Mouse (Mus musculus) B cell, adult 2 months (primary cell): ENCODE data around the gene Garem2.

ENCODE experiments used
- DNase-seq, 2 experiments: peaks; one replicate each; pipeline ENCODE4 v3.0.0; 2022

Gene Garem2

GRCm38 (mm10) chr5:30112533-30113068 lies 7.6 kb downstream of the Garem2 start:
- no peak for DNase-seq

GRCm38 (mm10) chr5:30113881-30114760 lies 9.2 kb downstream of the Garem2 start:
- DNase-seq, result peak; percentile 61 to 64

- no peak for DNase-seq
Measured at GRCm38 (mm10) chr5:30114761-30115140, 9.8 kb downstream of the Garem2 start.

GRCm38 (mm10) chr5:30115718-30116117 lies 10.8 kb downstream of the Garem2 start:
- DNase-seq, result no peak

GRCm38 (mm10) chr5:30118018-30118417 lies 13.1 kb downstream of the Garem2 start:
- DNase-seq, result no peak

- DNase-seq, result no peak
Measured at GRCm38 (mm10) chr5:30119163-30119562, 14.2 kb downstream of the Garem2 start.

- no peak for DNase-seq
Measured at GRCm38 (mm10) chr5:30120106-30120505, 15.1 kb downstream of the Garem2 start.

GRCm38 (mm10) chr5:30122481-30122880 lies 17.5 kb downstream of the Garem2 start:
- no peak for DNase-seq

- peak; percentile 35 to 42 for DNase-seq
Measured at GRCm38 (mm10) chr5:30125587-30125986, 20.6 kb downstream of the Garem2 start.

GRCm38 (mm10) chr5:30126756-30127155 lies 21.8 kb downstream of the Garem2 start:
- no peak for DNase-seq

GRCm38 (mm10) chr5:30127921-30128597 lies 23.1 kb downstream of the Garem2 start:
- DNase-seq, result no peak

- no peak for DNase-seq
Measured at GRCm38 (mm10) chr5:30128680-30129079, 23.7 kb downstream of the Garem2 start.

- no peak for DNase-seq
Measured at GRCm38 (mm10) chr5:30131246-30131645, 26.3 kb downstream of the Garem2 start.

GRCm38 (mm10) chr5:30132173-30132572 lies 27.2 kb downstream of the Garem2 start:
- no peak for DNase-seq

- DNase-seq, result no peak
Measured at GRCm38 (mm10) chr5:30135711-30136231, 30.8 kb downstream of the Garem2 start.

GRCm38 (mm10) chr5:30137271-30137670 lies 32.3 kb downstream of the Garem2 start:
- no peak for DNase-seq

GRCm38 (mm10) chr5:30138193-30138592 lies 33.2 kb downstream of the Garem2 start:
- DNase-seq, result no peak

GRCm38 (mm10) chr5:30146526-30146925 lies 41.6 kb downstream of the Garem2 start:
- DNase-seq, result no peak

GRCm38 (mm10) chr5:30148133-30148920 lies 43.4 kb downstream of the Garem2 start:
- DNase-seq, result no peak

- DNase-seq, result no peak
Measured at GRCm38 (mm10) chr5:30152007-30152406, 47.0 kb downstream of the Garem2 start.

GRCm38 (mm10) chr5:30152413-30152812 lies 47.5 kb downstream of the Garem2 start:
- no peak for DNase-seq

- no peak for DNase-seq
Measured at GRCm38 (mm10) chr5:30153222-30153621, 48.3 kb downstream of the Garem2 start.

GRCm38 (mm10) chr5:30154013-30154412 lies 49.1 kb downstream of the Garem2 start:
- DNase-seq, result no peak
